Mouse (Mus musculus): ENCODE measurements around the gene Col9a1. TPM values are rescaled to one million over a fixed set of nuclear protein-coding genes. Genes with fewer than 3 reads are reported as not detected.

Gene Col9a1
- polyA plus RNA-seq (2012), result 0.01 TPM in 1 of 2 replicates, not detected in the other

- Histone ChIP-seq H3K9me3 (ENCODE audit: control insufficient read depth, low read length) (peaks cover 2% of the 10 kb centered on the region; the same call in 1 of the 2 replicates), H3K27me3 (ENCODE audit: control insufficient read depth) (no peaks in the 10 kb centered on the region), H3K4me1 (ENCODE audit: control insufficient read depth) (no peaks in the 10 kb centered on the region), H3K4me3 (replicated peaks) (no peak within 1 kb of the TSS), H3K36me3 (ENCODE audit: control insufficient read depth) (no peaks in the 10 kb centered on the region)
- TF ChIP-seq TAL1 (IDR thresholded peaks at IDR 0.05; ENCODE audit: low read length) (no peak), GATA1 (IDR thresholded peaks at IDR 0.05; ENCODE audit: low read length) (no peak)
These were observed at the start of gene Col9a1 for GRCm38 (mm10) chr1:24177224-24177851. Col9a1 (plus strand) TSS chr1:24177610.

- Histone ChIP-seq H3K36me3 (ENCODE audit: control insufficient read depth) (no peaks in the 10 kb centered on the region), H3K4me3 (replicated peaks) (no peak overlapping the region), H3K9me3 (ENCODE audit: control insufficient read depth, low read length) (no peaks in the 10 kb centered on the region), H3K4me1 (ENCODE audit: control insufficient read depth) (no peaks in the 10 kb centered on the region), H3K27me3 (ENCODE audit: control insufficient read depth) (no peaks in the 10 kb centered on the region)
- TF ChIP-seq TAL1 (IDR thresholded peaks at IDR 0.05; ENCODE audit: low read length), result no peak
- no peak for TF ChIP-seq GATA1 (IDR thresholded peaks at IDR 0.05; ENCODE audit: low read length)
These were observed 49.5 kb upstream of the Col9a1 start for GRCm38 (mm10) chr1:24127866-24128265.

DNA sequence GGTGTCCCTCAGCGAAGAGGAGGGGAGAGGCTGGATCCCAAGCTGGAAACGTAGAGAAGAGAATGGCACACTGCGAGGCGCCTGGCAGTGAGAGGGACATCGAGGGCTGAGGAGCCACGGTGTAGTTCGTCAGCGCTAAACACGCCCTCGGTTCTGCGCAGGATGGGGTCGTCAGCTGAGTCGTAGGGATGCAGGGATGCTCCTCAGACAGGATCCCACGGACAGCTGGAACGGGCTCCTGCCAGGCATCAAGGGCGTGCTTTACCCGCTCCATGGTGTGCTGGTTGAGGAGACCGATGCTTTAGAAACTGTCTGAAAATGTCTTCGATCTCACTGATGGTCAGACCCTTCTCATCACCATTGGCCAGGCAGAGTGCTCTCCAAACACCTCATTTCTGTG lies 43.6 kb upstream of the Col9a1 start:
- Histone ChIP-seq H3K9me3 (ENCODE audit: control insufficient read depth, low read length) (no peaks in the 10 kb centered on the region), H3K4me3 (replicated peaks) (no peak overlapping the region)

GRCm38 (mm10) chr1:24134792-24135191 lies 42.6 kb upstream of the Col9a1 start:
- no peak overlapping the region for H3K4me3 ChIP-seq (replicated peaks)
- H3K36me3 ChIP-seq (ENCODE audit: control insufficient read depth), result no peaks in the 10 kb centered on the region
- H3K9me3 ChIP-seq (ENCODE audit: control insufficient read depth, low read length), result no peaks in the 10 kb centered on the region
- peaks cover 4% of the 10 kb centered on the region for H3K27me3 ChIP-seq (ENCODE audit: control insufficient read depth)
- no peak for TF ChIP-seq GATA1 (IDR thresholded peaks at IDR 0.05; ENCODE audit: low read length)
- TF ChIP-seq TAL1 (IDR thresholded peaks at IDR 0.05; ENCODE audit: low read length), result no peak
- no peaks in the 10 kb centered on the region for H3K4me1 ChIP-seq (ENCODE audit: control insufficient read depth)

More for the DNA sequence above, 43.6 kb upstream of the Col9a1 start:
- Histone ChIP-seq H3K36me3 (ENCODE audit: control insufficient read depth) (no peaks in the 10 kb centered on the region), H3K4me1 (ENCODE audit: control insufficient read depth) (no peaks in the 10 kb centered on the region), H3K27me3 (ENCODE audit: control insufficient read depth) (peaks cover 4% of the 10 kb centered on the region)
- TF ChIP-seq TAL1 (IDR thresholded peaks at IDR 0.05; ENCODE audit: low read length), result 0 out of 3 replicates have a peak, but pooled peaks have one; percentile 20
- TF ChIP-seq GATA1 (IDR thresholded peaks at IDR 0.05; ENCODE audit: low read length), result no peak

GRCm38 (mm10) chr1:24137133-24137532 lies 40.3 kb upstream of the Col9a1 start:
- H3K36me3 ChIP-seq (ENCODE audit: control insufficient read depth), result no peaks in the 10 kb centered on the region
- no peaks in the 10 kb centered on the region for H3K9me3 ChIP-seq (ENCODE audit: control insufficient read depth, low read length)
- TF ChIP-seq GATA1 (IDR thresholded peaks at IDR 0.05; ENCODE audit: low read length), result no peak
- no peak for TF ChIP-seq TAL1 (IDR thresholded peaks at IDR 0.05; ENCODE audit: low read length)
- no peak overlapping the region for H3K4me3 ChIP-seq (replicated peaks)
- peaks cover 4% of the 10 kb centered on the region for H3K27me3 ChIP-seq (ENCODE audit: control insufficient read depth)
- H3K4me1 ChIP-seq (ENCODE audit: control insufficient read depth), result no peaks in the 10 kb centered on the region

DNA sequence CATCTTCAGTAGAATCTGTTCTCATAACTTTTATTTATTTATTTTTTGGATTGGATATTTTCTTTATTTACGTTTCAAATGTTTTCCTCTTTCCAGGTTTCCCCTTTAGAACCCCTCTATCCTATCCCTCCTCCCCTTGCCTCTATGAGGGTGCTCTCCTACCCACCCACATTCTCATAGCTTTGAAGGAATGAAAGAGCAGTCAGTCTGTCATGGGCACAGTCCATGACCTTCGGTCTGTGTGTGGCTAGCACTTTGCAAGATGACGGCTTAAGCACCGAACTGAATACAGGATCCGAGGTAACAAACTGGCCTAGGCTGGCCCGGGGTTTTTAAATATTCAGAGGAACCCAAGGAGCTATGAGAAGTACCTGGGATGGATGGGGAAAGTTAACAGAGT lies 36.9 kb upstream of the Col9a1 start:
- TF ChIP-seq TAL1 (IDR thresholded peaks at IDR 0.05; ENCODE audit: low read length) (no peak), GATA1 (IDR thresholded peaks at IDR 0.05; ENCODE audit: low read length) (no peak)
- Histone ChIP-seq H3K36me3 (ENCODE audit: control insufficient read depth) (no peaks in the 10 kb centered on the region), H3K9me3 (ENCODE audit: control insufficient read depth, low read length) (no peaks in the 10 kb centered on the region), H3K27me3 (ENCODE audit: control insufficient read depth) (no peaks in the 10 kb centered on the region), H3K4me3 (replicated peaks) (no peak overlapping the region), H3K4me1 (ENCODE audit: control insufficient read depth) (no peaks in the 10 kb centered on the region)

GRCm38 (mm10) chr1:24143504-24143903 lies 33.9 kb upstream of the Col9a1 start:
- H3K27me3 ChIP-seq (ENCODE audit: control insufficient read depth), result no peaks in the 10 kb centered on the region
- H3K36me3 ChIP-seq (ENCODE audit: control insufficient read depth), result no peaks in the 10 kb centered on the region
- TF ChIP-seq TAL1 (IDR thresholded peaks at IDR 0.05; ENCODE audit: low read length) (no peak), GATA1 (IDR thresholded peaks at IDR 0.05; ENCODE audit: low read length) (no peak)
- H3K9me3 ChIP-seq (ENCODE audit: control insufficient read depth, low read length), result no peaks in the 10 kb centered on the region
- H3K4me3 ChIP-seq (replicated peaks), result no peak overlapping the region
- H3K4me1 ChIP-seq (ENCODE audit: control insufficient read depth), result no peaks in the 10 kb centered on the region

- TF ChIP-seq GATA1 (IDR thresholded peaks at IDR 0.05; ENCODE audit: low read length), result no peak
- no peak for TF ChIP-seq TAL1 (IDR thresholded peaks at IDR 0.05; ENCODE audit: low read length)
These were observed 19.7 kb upstream of the Col9a1 start for GRCm38 (mm10) chr1:24157751-24158150.

GRCm38 (mm10) chr1:24169410-24169809 lies 8.0 kb upstream of the Col9a1 start:
- TF ChIP-seq TAL1 (IDR thresholded peaks at IDR 0.05; ENCODE audit: low read length), result no peak
- TF ChIP-seq GATA1 (IDR thresholded peaks at IDR 0.05; ENCODE audit: low read length), result no peak
- no peaks in the 10 kb centered on the region for H3K4me1 ChIP-seq (ENCODE audit: control insufficient read depth)
- H3K9me3 ChIP-seq (ENCODE audit: control insufficient read depth, low read length), result no peaks in the 10 kb centered on the region
- H3K4me3 ChIP-seq (replicated peaks), result no peak overlapping the region
- no peaks in the 10 kb centered on the region for H3K36me3 ChIP-seq (ENCODE audit: control insufficient read depth)
- no peaks in the 10 kb centered on the region for H3K27me3 ChIP-seq (ENCODE audit: control insufficient read depth)

More at GRCm38 (mm10) chr1:24157751-24158150, 19.7 kb upstream of the Col9a1 start:
- Histone ChIP-seq H3K4me1 (ENCODE audit: control insufficient read depth) (no peaks in the 10 kb centered on the region), H3K36me3 (ENCODE audit: control insufficient read depth) (no peaks in the 10 kb centered on the region), H3K4me3 (replicated peaks) (no peak overlapping the region), H3K9me3 (ENCODE audit: control insufficient read depth, low read length) (peaks cover 6% of the 10 kb centered on the region; the same call in 1 of the 2 replicates), H3K27me3 (ENCODE audit: control insufficient read depth) (no peaks in the 10 kb centered on the region)

Measured in erythroblast, embryonic 14.5 days (primary cell).